Comparison of ENCODE assay signal across 31 mouse cellular contexts in genomic region chr6:85103321-85103720, GRCm38 (mm10).
"Had no signal": no experiment of that assay in that cellular context is flagged by ENCODE, and none has a peak within 500 bp of the region (broad histone marks: within the 10 kb centered on the region; RNA-seq: fewer than 3 reads in every experiment).

No protein-coding gene starts in this region.

- H3K36me3 ChIP-seq: limb, embryonic 10.5 days; limb, embryonic 12.5 days; limb, embryonic 13.5 days; limb, embryonic 15.5 days; liver, embryonic 12.5 days; liver, embryonic 13.5 days; liver, embryonic 15.5 days; lung, embryonic 15.5 days; midbrain, embryonic 10.5 days; midbrain, embryonic 12.5 days; midbrain, embryonic 13.5 days; midbrain, embryonic 15.5 days had no signal

- ATAC-seq: liver, embryonic 12.5 days; liver, postnatal 0 days; lung, postnatal 0 days; midbrain, embryonic 13.5 days; midbrain, embryonic 15.5 days; midbrain, embryonic 16.5 days had no signal

- H3K4me2 ChIP-seq: limb, embryonic 12.5 days; limb, embryonic 13.5 days; limb, embryonic 15.5 days; liver, embryonic 11.5 days; liver, embryonic 12.5 days; liver, embryonic 13.5 days; liver, embryonic 15.5 days; lung, embryonic 14.5 days; lung, embryonic 15.5 days; midbrain, embryonic 11.5 days; midbrain, embryonic 12.5 days; midbrain, embryonic 13.5 days; midbrain, embryonic 15.5 days had no signal

- H3K4me1 ChIP-seq: limb, embryonic 10.5 days; limb, embryonic 12.5 days; limb, embryonic 13.5 days; limb, embryonic 15.5 days; liver, embryonic 12.5 days; liver, embryonic 13.5 days; liver, embryonic 15.5 days; lung, embryonic 15.5 days; megakaryocyte, embryonic 14.5 days; midbrain, embryonic 10.5 days; midbrain, embryonic 12.5 days; midbrain, embryonic 13.5 days; midbrain, embryonic 15.5 days had no signal

- H3K27me3 ChIP-seq: limb, embryonic 12.5 days; limb, embryonic 13.5 days; limb, embryonic 15.5 days; liver, embryonic 12.5 days; liver, embryonic 13.5 days; lung, embryonic 15.5 days; midbrain, embryonic 12.5 days; midbrain, embryonic 13.5 days; midbrain, embryonic 15.5 days had no signal

- H3K9ac ChIP-seq: limb, embryonic 12.5 days; limb, embryonic 13.5 days; limb, embryonic 15.5 days; liver, embryonic 12.5 days; liver, embryonic 13.5 days; liver, embryonic 14.5 days; liver, embryonic 15.5 days; liver, postnatal 0 days; lung, embryonic 14.5 days; lung, embryonic 15.5 days; midbrain, embryonic 12.5 days; midbrain, embryonic 13.5 days; midbrain, embryonic 15.5 days had no signal

- H3K9me3 ChIP-seq: limb, embryonic 10.5 days; limb, embryonic 12.5 days; limb, embryonic 15.5 days; liver, embryonic 12.5 days; liver, embryonic 13.5 days; liver, embryonic 15.5 days; lung, embryonic 15.5 days; megakaryocyte, embryonic 14.5 days; midbrain, embryonic 10.5 days; midbrain, embryonic 12.5 days; midbrain, embryonic 13.5 days; midbrain, embryonic 15.5 days had no signal

- DNase-seq: left cerebral cortex, postnatal 4 days; liver; liver, embryonic 13.5 days; liver, postnatal 0 days; lung, adult 18-20 months; lung, adult 2 months; lung, embryonic 14.5 days; lung, postnatal 10 days; lung, postnatal 14 days; lung, postnatal 36 days; lung, postnatal 4 days; midbrain, embryonic 14.5 days had no signal

- H3K4me3 ChIP-seq: limb, embryonic 10.5 days; limb, embryonic 12.5 days; limb, embryonic 13.5 days; limb, embryonic 15.5 days; liver, embryonic 12.5 days; liver, embryonic 13.5 days; liver, embryonic 15.5 days; lung, embryonic 15.5 days; megakaryocyte, embryonic 14.5 days; midbrain, embryonic 10.5 days; midbrain, embryonic 12.5 days; midbrain, embryonic 13.5 days; midbrain, embryonic 15.5 days; myocyte had no signal

- H3K27ac ChIP-seq: limb, embryonic 10.5 days; limb, embryonic 12.5 days; limb, embryonic 13.5 days; limb, embryonic 15.5 days; liver, embryonic 12.5 days; liver, embryonic 13.5 days; liver, embryonic 14.5 days; liver, embryonic 15.5 days; lung, embryonic 15.5 days; macrophage; midbrain, embryonic 10.5 days; midbrain, embryonic 12.5 days; midbrain, embryonic 13.5 days; midbrain, embryonic 15.5 days had no signal
